Mouse (Mus musculus) fat pad, adult 2 months (tissue): Measurements from ENCODE around the gene Vmn1r228.

Experiments used
- DNase-seq: peaks from one replicate; pipeline ENCODE4 v3.0.0-alpha.2; 2011; ENCODE audit warnings: low read depth, low spot score; ENCODE audit errors: extremely low read depth

The Vmn1r228 gene

GRCm38 (mm10) chr17:20786057-20786456 is at the start of gene Vmn1r228:
Gene Vmn1r228 (minus strand): TSS chr17:20786157.
- DNase-seq, result no peak

GRCm38 (mm10) chr17:20811255-20811654 is 25.3 kb upstream of the Vmn1r228 start, which contains the start of gene Vmn1r229:
Gene Vmn1r229 (plus strand): TSS chr17:20811555.
- DNase-seq, result no peak

- DNase-seq, result no peak
These were observed 56.4 kb downstream of the Vmn1r228 start, which contains the start of gene Vmn1r227 for GRCm38 (mm10) chr17:20729543-20729942. Gene Vmn1r227 (plus strand): TSS chr17:20729843.
